In genomic region chr3:121589494-121589885, GRCm38 (mm10) we compare ENCODE assay signal across 13 mouse cellular contexts. TPM values are rescaled to one million over a fixed set of nuclear protein-coding genes. Genes with fewer than 3 reads are reported as not detected.
DNase-seq lines count a peak whose midpoint lies in the region; ATAC-seq and TF ChIP-seq lines count a peak whose summit lies in the region.
"Had no signal": no experiment of that assay in that cellular context is flagged by ENCODE, and none has a peak within 500 bp of the region (broad histone marks: within the 10 kb centered on the region; RNA-seq: fewer than 3 reads in every experiment).

No protein-coding gene starts in this region.

- 0 out of 2 replicates have a peak overlapping the region, but pooled peaks have one; percentile 29 for H3K27ac ChIP-seq in heart, embryonic 11.5 days (ENCODE audit: low read depth, low read length)
- H3K27ac ChIP-seq in heart, embryonic 12.5 days (ENCODE audit: poor library complexity, severe bottlenecking) = no peak overlapping the region
- peak overlapping the region; percentile 76 for H3K27ac ChIP-seq in embryonic facial prominence, embryonic 14.5 days (replicated peaks; ENCODE audit: low read depth, low read length)
- H3K27ac ChIP-seq in limb, embryonic 14.5 days (replicated peaks; ENCODE audit: low read depth, low read length) = peak overlapping the region; percentile 56; the same call in 1 of the 2 replicates
- H3K27ac ChIP-seq: layer of hippocampus, adult 2 months; midbrain, embryonic 12.5 days had no signal

- no peak for TF ChIP-seq CTCF in E14TG2a.4 (conservative IDR thresholded peaks at IDR 0.05; ENCODE audit: low read length)

- peaks cover 16% of the 10 kb centered on the region for H3K4me1 ChIP-seq in heart, embryonic 11.5 days (ENCODE audit: control insufficient read depth, insufficient read depth, low read length)
- H3K4me1 ChIP-seq in heart, embryonic 12.5 days (replicated peaks) = peaks cover 31% of the 10 kb centered on the region
- H3K4me1 ChIP-seq in E14TG2a.4 (replicated peaks; ENCODE audit: low read depth, low read length) = peaks cover 36% of the 10 kb centered on the region
- peaks cover 22% of the 10 kb centered on the region for H3K4me1 ChIP-seq in embryonic facial prominence, embryonic 14.5 days (ENCODE audit: control insufficient read depth, insufficient read depth, low read length)
- H3K4me1 ChIP-seq in limb, embryonic 14.5 days (ENCODE audit: control insufficient read depth, insufficient read depth, low read length) = peaks cover 12% of the 10 kb centered on the region
- H3K4me1 ChIP-seq: midbrain, embryonic 12.5 days had no signal

- no peak for TF ChIP-seq POLR2A in limb, embryonic 14.5 days (IDR thresholded peaks at IDR 0.05; ENCODE audit: borderline replicate concordance, extremely low read depth, insufficient read depth, insufficient read length)

- DNase-seq in embryonic facial prominence, embryonic 14.5 days (ENCODE audit: low spot score) = no peak
- DNase-seq in limb, embryonic 14.5 days (ENCODE audit: low spot score) = no peak
- no peak for DNase-seq in urinary bladder, postnatal 14 days (ENCODE audit: low spot score)
- no peak for DNase-seq in liver
- no peak for DNase-seq in natural killer cell, adult 2 months (ENCODE audit: low spot score in 2 of 2)
- DNase-seq: cerebellum, adult 9-11 months; forebrain, postnatal 0 days; spleen, adult 18-20 months had no signal

- no peaks in the 10 kb centered on the region for H3K27me3 ChIP-seq in heart, embryonic 11.5 days (ENCODE audit: control insufficient read depth, insufficient read depth, low read length)
- H3K27me3 ChIP-seq in heart, embryonic 12.5 days (replicated peaks) = no peaks in the 10 kb centered on the region
- peaks cover 3% of the 10 kb centered on the region; the same call in 1 of the 2 replicates for H3K27me3 ChIP-seq in E14TG2a.4 (ENCODE audit: insufficient read depth, low read length)
- no peaks in the 10 kb centered on the region for H3K27me3 ChIP-seq in embryonic facial prominence, embryonic 14.5 days (replicated peaks; ENCODE audit: control insufficient read depth, insufficient read depth, low read length)
- no peaks in the 10 kb centered on the region for H3K27me3 ChIP-seq in limb, embryonic 14.5 days (ENCODE audit: control insufficient read depth, insufficient read depth, low read length)
- H3K27me3 ChIP-seq: midbrain, embryonic 12.5 days had no signal

- ATAC-seq in heart, embryonic 11.5 days (replicated peaks; ENCODE audit: insufficient number of reproducible peaks, low FRiP score, low TSS enrichment) = peak; percentile 14; the same call in 1 of the 2 replicates
- ATAC-seq in heart, embryonic 12.5 days (ENCODE audit: insufficient number of reproducible peaks, low FRiP score) = no peak
- peak; percentile 30; the same call in 1 of the 2 replicates for ATAC-seq in embryonic facial prominence, embryonic 14.5 days (ENCODE audit: low read depth)
- ATAC-seq in limb, embryonic 14.5 days (ENCODE audit: low FRiP score, low read depth) = peak; percentile 45
- ATAC-seq: forebrain, postnatal 0 days had no signal

- no peak overlapping the region for H3K4me2 ChIP-seq in heart, embryonic 11.5 days
- H3K4me2 ChIP-seq in heart, embryonic 12.5 days = no peak overlapping the region
- peak overlapping the region; percentile 23; the same call in 1 of the 2 replicates for H3K4me2 ChIP-seq in embryonic facial prominence, embryonic 14.5 days (ENCODE audit: low read depth, low read length)
- H3K4me2 ChIP-seq in limb, embryonic 14.5 days (replicated peaks; ENCODE audit: low read depth, low read length, severe bottlenecking) = no peak overlapping the region
- H3K4me2 ChIP-seq: midbrain, embryonic 12.5 days had no signal

- 80% methylated on average over 9 of the region's 9 CpGs for WGBS in heart, embryonic 11.5 days (ENCODE audit: insufficient replicate concordance)
- 81% methylated on average over 9 of the region's 9 CpGs for WGBS in heart, embryonic 12.5 days
- 74% methylated on average over 9 of the region's 9 CpGs for WGBS in embryonic facial prominence, embryonic 14.5 days
- 64% methylated on average over 9 of the region's 9 CpGs for WGBS in limb, embryonic 14.5 days

- no peak overlapping the region for H3K9ac ChIP-seq in heart, embryonic 11.5 days (ENCODE audit: low read depth, low read length)
- H3K9ac ChIP-seq in heart, embryonic 12.5 days = no peak overlapping the region
- H3K9ac ChIP-seq in embryonic facial prominence, embryonic 14.5 days (ENCODE audit: low read depth, low read length) = no peak overlapping the region
- H3K9ac ChIP-seq in limb, embryonic 14.5 days (ENCODE audit: low read depth, low read length, severe bottlenecking) = no peak overlapping the region
- H3K9ac ChIP-seq: forebrain, postnatal 0 days; midbrain, embryonic 12.5 days had no signal

- no peaks in the 10 kb centered on the region for H3K36me3 ChIP-seq in heart, embryonic 11.5 days (ENCODE audit: control insufficient read depth, insufficient read depth, low read length)
- H3K36me3 ChIP-seq in heart, embryonic 12.5 days = no peaks in the 10 kb centered on the region
- 0 out of 2 replicates have a peak, but pooled peaks cover 5% of the 10 kb centered on the region for H3K36me3 ChIP-seq in E14TG2a.4 (ENCODE audit: insufficient read depth, low read length)
- no peaks in the 10 kb centered on the region for H3K36me3 ChIP-seq in embryonic facial prominence, embryonic 14.5 days (ENCODE audit: control insufficient read depth, insufficient read depth, low read length)
- H3K36me3 ChIP-seq in limb, embryonic 14.5 days (ENCODE audit: control insufficient read depth, insufficient read depth, low read length) = no peaks in the 10 kb centered on the region
- H3K36me3 ChIP-seq: midbrain, embryonic 12.5 days had no signal

- no peaks in the 10 kb centered on the region for H3K9me3 ChIP-seq in heart, embryonic 11.5 days (replicated peaks; ENCODE audit: control insufficient read depth, low read length)
- peaks cover 4% of the 10 kb centered on the region for H3K9me3 ChIP-seq in heart, embryonic 12.5 days (replicated peaks)
- H3K9me3 ChIP-seq in E14TG2a.4 (ENCODE audit: low read length) = 0 out of 2 replicates have a peak, but pooled peaks cover 5% of the 10 kb centered on the region
- H3K9me3 ChIP-seq in embryonic facial prominence, embryonic 14.5 days (ENCODE audit: control insufficient read depth, low read length) = no peaks in the 10 kb centered on the region
- H3K9me3 ChIP-seq in limb, embryonic 14.5 days (ENCODE audit: control insufficient read depth, low read length) = no peaks in the 10 kb centered on the region
- H3K9me3 ChIP-seq: midbrain, embryonic 12.5 days had no signal

- H3K4me3 ChIP-seq in heart, embryonic 11.5 days (ENCODE audit: low read depth, low read length) = no peak overlapping the region
- H3K4me3 ChIP-seq in heart, embryonic 12.5 days = no peak overlapping the region
- H3K4me3 ChIP-seq in E14TG2a.4 (replicated peaks; ENCODE audit: low read length) = peak overlapping the region; percentile 71
- H3K4me3 ChIP-seq in embryonic facial prominence, embryonic 14.5 days (ENCODE audit: low read depth, low read length) = no peak overlapping the region
- H3K4me3 ChIP-seq in limb, embryonic 14.5 days (replicated peaks; ENCODE audit: low read length) = no peak overlapping the region
- H3K4me3 ChIP-seq: layer of hippocampus, adult 2 months; midbrain, embryonic 12.5 days had no signal

RNA-seq across cellular contexts. Expression of gene Slc44a3, which starts 57.3 kb away (rescaled TPM):
- 0.83 and 1.1 TPM in 2 replicates for polyA plus RNA-seq in heart, embryonic 11.5 days (2014; fragmentation: Nextera tagmentation; extraction: Ambion mirVana)
- 0.55 and 1.1 TPM in 2 replicates for polyA plus RNA-seq in heart, embryonic 12.5 days (2016; fragmentation: Nextera tagmentation; extraction: Ambion mirVana)
- polyA plus RNA-seq in embryonic facial prominence, embryonic 14.5 days (2014; fragmentation: Nextera tagmentation; extraction: Ambion mirVana) = 4.9 and 6.4 TPM in 2 replicates
- polyA plus RNA-seq in limb, embryonic 14.5 days (2012; rRNA removed) = 0.82 and 0.91 TPM in 2 replicates
- polyA plus RNA-seq in limb, embryonic 14.5 days (2014; fragmentation: Nextera tagmentation; extraction: Ambion mirVana) = 1.7 and 2.3 TPM in 2 replicates
